Mouse (Mus musculus): ENCODE data around the gene Shank1. TPM values are rescaled to one million over a fixed set of nuclear protein-coding genes. Genes with fewer than 3 reads are reported as not detected.

Shank1 gene
- 1.6 and 1.7 TPM in 2 replicates for polyA plus RNA-seq (2012; rRNA removed)

DNA sequence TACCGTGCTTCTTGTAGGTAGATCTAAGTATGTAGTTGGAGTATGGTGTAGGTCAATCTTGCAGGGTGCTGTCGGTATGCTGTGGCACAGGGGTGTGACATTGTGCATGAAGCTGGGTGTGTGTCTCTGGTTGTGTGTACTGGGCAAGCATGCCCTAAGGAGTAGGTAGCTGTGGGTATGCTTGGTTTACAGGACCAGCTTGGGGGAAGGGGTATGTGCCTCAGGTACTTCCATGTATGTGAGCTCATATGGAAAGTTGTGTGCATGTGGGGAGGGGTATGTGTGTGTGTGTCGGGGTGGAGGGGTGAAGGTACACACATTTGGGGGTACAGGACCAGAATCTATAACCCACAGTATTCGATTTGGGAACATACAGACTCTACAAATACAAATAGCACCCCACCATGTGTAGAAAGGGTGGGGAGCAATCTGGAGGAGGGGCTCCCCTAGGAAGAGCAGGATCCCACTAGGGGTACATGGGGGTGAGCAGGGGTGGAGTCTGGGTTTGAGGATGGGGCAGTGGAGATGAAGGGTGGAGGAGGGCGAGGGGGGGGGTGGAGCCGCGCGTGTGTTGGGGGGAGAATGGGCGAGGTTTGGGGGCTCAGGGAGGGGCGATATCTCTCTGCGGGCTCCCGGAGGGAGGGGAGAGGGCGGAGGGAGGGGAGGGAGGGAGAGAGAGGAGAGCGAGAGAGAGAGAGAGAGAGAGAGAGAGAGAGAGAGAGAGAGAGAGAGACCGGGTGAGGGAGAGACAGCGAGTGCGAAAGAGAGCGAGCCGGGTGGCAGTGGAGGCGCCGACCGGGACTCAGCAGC is at the start of gene Shank1:
TSS of gene Shank1 (plus strand) at position 779 of the 810 bp plus-strand sequence.

DNA sequence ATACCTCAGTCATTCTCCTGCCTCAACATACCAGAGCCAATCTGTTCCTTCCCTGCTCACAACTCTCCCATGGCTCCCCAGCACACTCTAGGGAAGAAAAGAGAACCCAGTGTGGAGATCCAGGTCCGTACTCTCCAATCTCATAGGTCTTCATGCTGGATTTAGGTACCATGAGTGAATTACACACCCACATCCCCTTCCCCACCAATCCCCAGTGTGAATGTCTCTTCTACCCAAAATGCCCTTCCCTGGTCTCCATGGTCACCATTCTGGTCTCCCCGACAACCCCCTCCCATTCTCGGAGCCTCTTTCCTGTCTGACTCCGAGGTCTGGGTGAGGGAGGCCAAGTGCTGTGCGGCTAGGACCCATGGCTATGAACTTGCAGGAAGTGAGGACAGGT is 48.9 kb upstream of the Shank1 start, which contains the start of gene Gm15517:
TSS of gene Gm15517 (plus strand) at position 301 of the 400 bp plus-strand sequence.

DNA sequence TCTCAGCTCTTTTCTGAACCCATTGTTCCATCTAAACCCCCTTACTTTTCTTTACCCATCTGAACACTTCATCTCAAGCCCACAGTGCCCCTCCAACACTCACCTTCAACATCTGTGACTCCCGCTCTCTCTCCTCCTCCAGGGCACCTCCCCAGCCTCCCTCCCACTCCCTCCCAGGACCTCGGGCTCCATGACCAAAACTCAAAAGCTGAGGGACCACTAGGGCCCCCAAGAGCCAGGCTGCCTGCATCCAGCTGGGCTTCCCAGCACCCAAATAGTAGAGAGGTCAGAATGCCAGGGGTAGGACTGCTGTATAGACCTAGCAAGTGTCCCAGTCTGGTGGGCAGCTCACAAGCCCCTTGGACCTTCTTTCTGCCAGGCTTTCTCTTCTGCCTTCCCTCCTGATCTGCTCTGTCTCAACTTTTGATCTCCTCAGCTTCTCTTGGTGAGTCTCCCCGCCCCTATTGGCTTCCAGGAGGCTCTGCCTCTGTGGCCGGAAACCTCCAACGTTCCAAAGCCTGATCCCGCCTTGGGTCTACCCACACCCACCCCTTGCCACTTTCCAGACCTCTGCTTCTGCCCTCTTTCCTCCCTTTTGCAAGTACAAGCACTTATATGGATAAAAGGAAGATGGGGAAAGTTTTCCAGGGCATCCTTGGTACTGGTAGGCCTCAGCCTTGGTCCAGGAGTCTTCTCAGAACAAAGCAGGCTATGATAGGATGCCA is 3.4 kb upstream of the Shank1 start, which contains the start of gene Clec11a:
TSS of gene Clec11a (minus strand) at position 387 of the 725 bp plus-strand sequence.

DNA sequence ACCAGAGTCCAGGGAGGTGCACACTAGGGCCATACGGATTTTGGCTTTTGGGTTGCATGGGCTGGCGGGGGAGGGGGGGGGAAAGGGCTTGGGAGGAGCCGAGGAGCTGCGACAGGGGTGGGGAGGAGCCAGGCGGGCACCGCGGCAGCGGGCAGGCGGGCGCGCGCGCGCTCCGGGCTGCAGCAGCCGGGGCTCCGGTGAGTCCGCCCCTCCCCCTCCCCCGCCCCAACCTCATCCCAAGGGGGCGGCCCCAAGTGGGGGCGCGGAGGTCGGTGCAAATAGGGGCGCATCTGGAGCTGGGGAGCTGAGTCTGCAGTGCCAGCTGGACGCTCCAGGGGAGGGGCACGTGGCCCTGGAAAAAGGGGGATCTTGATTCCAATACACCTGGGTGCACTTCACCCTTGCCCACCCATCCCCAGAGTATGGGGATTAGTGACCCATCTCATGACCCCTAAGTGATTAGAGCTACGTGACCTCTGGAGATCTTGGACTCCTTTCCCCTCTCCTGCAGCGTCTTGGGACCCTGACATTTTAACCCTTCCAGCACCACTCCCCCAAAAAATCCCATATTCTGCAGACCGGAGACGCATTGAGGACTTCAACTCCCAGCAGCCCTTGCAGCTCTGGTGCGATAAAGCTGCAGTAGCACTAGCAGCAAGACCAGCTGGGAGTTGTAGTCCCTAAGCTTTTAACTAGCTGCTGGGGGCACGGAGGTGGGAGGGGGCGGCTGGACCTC is 74.1 kb downstream of the Shank1 start, which contains the start of gene Syt3:
TSS of gene Syt3 (plus strand) at position 123 of the 736 bp plus-strand sequence.

DNA sequence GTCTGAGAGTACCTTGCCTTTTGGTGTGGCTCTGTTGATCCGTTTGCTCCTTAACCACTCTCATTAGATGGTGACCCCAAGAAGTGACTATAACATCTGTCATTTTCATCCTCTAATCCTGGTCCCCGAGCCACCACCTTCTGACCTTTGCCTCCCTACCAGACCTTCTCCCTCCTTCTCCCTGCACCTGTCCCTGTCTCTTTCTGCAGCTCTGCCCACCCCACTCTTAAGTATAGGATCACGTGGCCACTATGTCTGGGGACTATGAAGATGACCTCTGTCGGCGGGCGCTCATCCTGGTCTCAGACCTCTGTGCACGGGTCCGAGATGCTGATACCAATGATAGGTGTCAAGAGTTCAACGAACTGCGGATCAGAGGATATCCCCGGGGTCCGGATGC is 75.7 kb downstream of the Shank1 start, which contains the start of gene 1700008O03Rik:
TSS of gene 1700008O03Rik (minus strand) at position 101 of the 400 bp plus-strand sequence.

Other genes starting within 250 kb of the Shank1 start
- gene Klk1b21, start 207.9 kb upstream of the Shank1 start, polyA plus RNA-seq (2012; rRNA removed): 10.8 and 17.1 TPM in 2 replicates
- 1.5 TPM in 1 of 2 replicates, not detected in the other for gene Klk1b22, start 197.6 kb upstream of the Shank1 start, polyA plus RNA-seq (2012; rRNA removed)
- gene Klk1b16, start 173.5 kb upstream of the Shank1 start, polyA plus RNA-seq (2012; rRNA removed): not detected in 2 replicates
- gene Klk1b24, start 122.0 kb upstream of the Shank1 start, polyA plus RNA-seq (2012; rRNA removed): 4.4 and 5.6 TPM in 2 replicates
- not detected in 2 replicates for gene Klk1b3, start 112.1 kb upstream of the Shank1 start, polyA plus RNA-seq (2012; rRNA removed)
- not detected in 2 replicates for gene Klk1b4, start 102.8 kb upstream of the Shank1 start, polyA plus RNA-seq (2012; rRNA removed)
- 0.15 and 0.29 TPM in 2 replicates for gene Klk1b5, start 94.3 kb upstream of the Shank1 start, polyA plus RNA-seq (2012; rRNA removed)
- gene Klk1, start 84.9 kb upstream of the Shank1 start, polyA plus RNA-seq (2012; rRNA removed): 10.3 and 15.0 TPM in 2 replicates
- gene Gm36864, start 74.1 kb upstream of the Shank1 start, polyA plus RNA-seq (2012; rRNA removed): not detected in 2 replicates
- gene 1700028J19Rik, start 63.6 kb upstream of the Shank1 start, polyA plus RNA-seq (2012; rRNA removed): 1.7 and 1.9 TPM in 2 replicates
- 302 and 308 TPM in 2 replicates for gene 2410002F23Rik, start 63.5 kb upstream of the Shank1 start, polyA plus RNA-seq (2012; rRNA removed)
- 0.14 and 0.29 TPM in 2 replicates for gene Acp4, start 52.9 kb upstream of the Shank1 start, polyA plus RNA-seq (2012; rRNA removed)
- gene Gm15517, start 48.8 kb upstream of the Shank1 start, polyA plus RNA-seq (2012; rRNA removed): not detected in 2 replicates
- gene Clec11a, start 3.4 kb upstream of the Shank1 start, polyA plus RNA-seq (2012; rRNA removed): 17.9 and 24.7 TPM in 2 replicates
- 5.9 and 6.5 TPM in 2 replicates for gene Syt3, start 73.8 kb downstream of the Shank1 start, polyA plus RNA-seq (2012; rRNA removed)
- gene 1700008O03Rik, start 75.6 kb downstream of the Shank1 start, polyA plus RNA-seq (2012; rRNA removed): 2.6 and 2.8 TPM in 2 replicates
- gene Lrrc4b, start 118.8 kb downstream of the Shank1 start, polyA plus RNA-seq (2012; rRNA removed): 12.9 and 15.2 TPM in 2 replicates
- gene Aspdh, start 155.1 kb downstream of the Shank1 start, polyA plus RNA-seq (2012; rRNA removed): 0.46 and 2.6 TPM in 2 replicates
- 224 and 234 TPM in 2 replicates for gene Josd2, start 157.7 kb downstream of the Shank1 start, polyA plus RNA-seq (2012; rRNA removed)
- 430 and 453 TPM in 2 replicates for gene Emc10, start 186.3 kb downstream of the Shank1 start, polyA plus RNA-seq (2012; rRNA removed)
- 19.1 and 24.1 TPM in 2 replicates for gene Fam71e1, start 186.3 kb downstream of the Shank1 start, polyA plus RNA-seq (2012; rRNA removed)
- gene Mybpc2, start 214.4 kb downstream of the Shank1 start, polyA plus RNA-seq (2012; rRNA removed): 1.3 and 1.4 TPM in 2 replicates
- 0.78 and 1.3 TPM in 2 replicates for gene Spib, start 221.8 kb downstream of the Shank1 start, polyA plus RNA-seq (2012; rRNA removed)
- gene Pold1, start 238.6 kb downstream of the Shank1 start, polyA plus RNA-seq (2012; rRNA removed): 92.1 and 95.5 TPM in 2 replicates
- 236 and 251 TPM in 2 replicates for gene Nr1h2, start 243.7 kb downstream of the Shank1 start, polyA plus RNA-seq (2012; rRNA removed)

Data from ovary, adult 2 months (tissue).